Mouse (Mus musculus): ENCODE measurements around the gene Chml.

DNA sequence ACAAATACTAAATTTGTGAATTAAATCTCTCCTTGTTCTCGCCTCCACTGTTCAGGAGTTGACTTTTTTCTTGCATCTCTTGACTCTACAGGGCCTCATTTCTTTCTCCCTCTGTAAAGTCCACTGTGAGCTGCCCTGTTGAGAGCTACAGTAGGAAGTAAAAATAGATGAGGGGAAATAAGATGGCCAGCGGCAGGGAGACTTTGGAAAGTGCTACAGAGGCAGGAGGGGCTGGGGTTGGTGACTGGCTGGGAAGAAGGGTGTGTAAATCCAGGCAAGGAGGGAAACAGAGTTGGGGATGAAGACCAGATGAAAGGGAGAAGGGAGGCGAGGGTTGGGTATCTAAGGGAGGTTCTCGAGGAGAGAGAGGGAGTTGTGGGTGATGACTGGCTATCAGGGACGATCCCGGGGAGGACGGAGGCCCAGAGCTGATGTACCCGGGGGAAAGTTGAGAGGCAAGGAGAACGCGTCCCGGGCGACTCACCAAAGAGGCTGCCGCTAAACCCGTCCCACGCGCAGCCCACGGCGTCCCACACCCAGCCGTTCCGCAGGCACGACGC is 935 bp downstream of the Chml start:
- TF ChIP-seq POLR2A (IDR thresholded peaks at IDR 0.05; ENCODE audit: borderline replicate concordance, control insufficient read depth, low read depth, low read length) (no peak), CTCF (IDR thresholded peaks at IDR 0.05; ENCODE audit: control insufficient read depth, insufficient read depth, low read length) (no peak)

Measured in bone marrow, adult 2 months (tissue).